Comparison of ENCODE assay signal across 8 mouse cellular contexts in the genomic region with DNA sequence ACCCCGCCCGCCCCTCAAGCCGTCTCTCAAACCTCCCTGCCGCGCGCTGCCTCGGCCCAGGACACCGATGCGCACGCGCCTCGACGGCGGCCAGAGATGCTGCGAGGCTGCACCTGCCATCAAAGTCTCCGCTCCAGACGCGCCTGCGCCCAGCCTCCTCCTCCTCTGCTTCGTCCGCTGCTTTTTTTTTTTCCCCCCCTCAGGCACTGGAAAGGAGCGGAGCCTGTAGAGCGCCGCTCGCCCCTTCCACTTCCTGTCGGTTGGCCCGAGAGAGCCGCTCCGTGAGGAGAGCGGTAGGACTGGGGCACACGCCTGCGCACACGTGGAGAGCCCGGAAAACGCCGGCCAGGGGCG. TPM values are rescaled to one million over a fixed set of nuclear protein-coding genes. Genes with fewer than 3 reads are reported as not detected.
DNase-seq lines count a peak whose midpoint lies in the region; ATAC-seq lines count a peak whose summit lies in the region.

No protein-coding gene starts in this region.

- peaks cover 34% of the 10 kb centered on the region for H3K27me3 ChIP-seq in lung, embryonic 15.5 days
- peaks cover 42% of the 10 kb centered on the region for H3K27me3 ChIP-seq in embryonic facial prominence, embryonic 13.5 days
- 0 out of 2 replicates have a peak, but pooled peaks cover 2% of the 10 kb centered on the region for H3K27me3 ChIP-seq in hindbrain, embryonic 15.5 days
- peaks cover 27% of the 10 kb centered on the region for H3K27me3 ChIP-seq in liver, embryonic 12.5 days (replicated peaks)

- H3K4me3 ChIP-seq in lung, embryonic 15.5 days = peak overlapping the region; percentile 54
- peak overlapping the region; percentile 54 for H3K4me3 ChIP-seq in embryonic facial prominence, embryonic 13.5 days
- H3K4me3 ChIP-seq in hindbrain, embryonic 15.5 days = peak overlapping the region; percentile 80
- peak overlapping the region; percentile 48 for H3K4me3 ChIP-seq in liver, embryonic 12.5 days

- H3K27ac ChIP-seq in lung, embryonic 15.5 days = no peak overlapping the region
- H3K27ac ChIP-seq in embryonic facial prominence, embryonic 13.5 days = no peak overlapping the region
- no peak overlapping the region for H3K27ac ChIP-seq in hindbrain, embryonic 15.5 days (replicated peaks)
- H3K27ac ChIP-seq in liver, embryonic 12.5 days = no peak overlapping the region

- H3K36me3 ChIP-seq in lung, embryonic 15.5 days = no peaks in the 10 kb centered on the region
- no peaks in the 10 kb centered on the region for H3K36me3 ChIP-seq in embryonic facial prominence, embryonic 13.5 days
- H3K36me3 ChIP-seq in hindbrain, embryonic 15.5 days = no peaks in the 10 kb centered on the region
- H3K36me3 ChIP-seq in liver, embryonic 12.5 days = no peaks in the 10 kb centered on the region

- peak overlapping the region; percentile 92 for H3K4me2 ChIP-seq in lung, embryonic 15.5 days
- H3K4me2 ChIP-seq in embryonic facial prominence, embryonic 13.5 days = peak overlapping the region; percentile 93
- peak overlapping the region; percentile 84 for H3K4me2 ChIP-seq in hindbrain, embryonic 15.5 days
- H3K4me2 ChIP-seq in liver, embryonic 12.5 days = peak overlapping the region; percentile 68

- H3K9ac ChIP-seq in lung, embryonic 15.5 days = no peak overlapping the region
- no peak overlapping the region for H3K9ac ChIP-seq in embryonic facial prominence, embryonic 13.5 days
- peak overlapping the region; percentile 19; the same call in 1 of the 2 replicates for H3K9ac ChIP-seq in hindbrain, embryonic 15.5 days
- H3K9ac ChIP-seq in liver, embryonic 12.5 days = no peak overlapping the region

- H3K4me1 ChIP-seq in lung, embryonic 15.5 days = peaks cover 16% of the 10 kb centered on the region
- peaks cover 12% of the 10 kb centered on the region for H3K4me1 ChIP-seq in embryonic facial prominence, embryonic 13.5 days
- H3K4me1 ChIP-seq in hindbrain, embryonic 15.5 days (replicated peaks) = peaks cover 9% of the 10 kb centered on the region
- 0 out of 2 replicates have a peak, but pooled peaks cover 5% of the 10 kb centered on the region for H3K4me1 ChIP-seq in liver, embryonic 12.5 days

- WGBS in lung, embryonic 15.5 days = 1% methylated on average over 21 of the region's 37 CpGs
- WGBS in embryonic facial prominence, embryonic 13.5 days = under 1% methylated on average over 31 of the region's 37 CpGs
- WGBS in hindbrain, embryonic 15.5 days = under 1% methylated on average over 17 of the region's 37 CpGs
- under 1% methylated on average over 32 of the region's 37 CpGs for WGBS in liver, embryonic 12.5 days (ENCODE audit: insufficient replicate concordance)

- DNase-seq in lung, postnatal 14 days = no peak
- DNase-seq in right cerebral cortex, postnatal 36 days (ENCODE audit: low spot score in 2 of 2) = peak; percentile 7 to 22
- DNase-seq in spleen, postnatal 14 days (ENCODE audit: low spot score in 2 of 2) = no peak

- peak; percentile 70; the same call in 1 of the 2 replicates for ATAC-seq in lung, embryonic 15.5 days (ENCODE audit: borderline replicate concordance, extremely low read depth, low FRiP score, low TSS enrichment)
- 0 out of 2 replicates have a peak, but pooled peaks have one; percentile 27 for ATAC-seq in embryonic facial prominence, embryonic 13.5 days (ENCODE audit: insufficient number of reproducible peaks, insufficient read depth, low FRiP score, low TSS enrichment, low read depth)
- ATAC-seq in hindbrain, embryonic 15.5 days (ENCODE audit: low FRiP score, low read depth) = peak; percentile 85
- ATAC-seq in liver, embryonic 12.5 days = no peak; the same call in 1 of the 2 replicates
- ATAC-seq in inflammation-experienced regulatory T-cells, adult 6 months = no peak

- H3K9me3 ChIP-seq in lung, embryonic 15.5 days = no peaks in the 10 kb centered on the region
- H3K9me3 ChIP-seq in embryonic facial prominence, embryonic 13.5 days = no peaks in the 10 kb centered on the region
- H3K9me3 ChIP-seq in hindbrain, embryonic 15.5 days = no peaks in the 10 kb centered on the region
- H3K9me3 ChIP-seq in liver, embryonic 12.5 days (replicated peaks) = no peaks in the 10 kb centered on the region

RNA-seq across cellular contexts. Expression of gene Ugt8a, which starts 0.3 kb away (rescaled TPM):
- 3.4 and 3.6 TPM in 2 replicates for polyA plus RNA-seq in lung, embryonic 15.5 days (2015; fragmentation: Nextera tagmentation; extraction: Ambion mirVana)
- polyA plus RNA-seq in embryonic facial prominence, embryonic 13.5 days (2015; fragmentation: Nextera tagmentation; extraction: Ambion mirVana) = 0.55 and 0.80 TPM in 2 replicates
- 4.2 and 4.6 TPM in 2 replicates for polyA plus RNA-seq in hindbrain, embryonic 15.5 days (2015; fragmentation: Nextera tagmentation; extraction: Ambion mirVana)
- polyA plus RNA-seq in liver, embryonic 12.5 days (2016; fragmentation: Nextera tagmentation; extraction: Ambion mirVana) = 0.04 TPM in 1 of 2 replicates, not detected in the other
- not detected for polyA plus RNA-seq in inflammation-experienced regulatory T-cells, adult 6 months (2017; shearing (Covaris generic))

Comparison
In these comparisons a context has a peak if more than half of its experiments do, and no peak if none do; other contexts are left out.
1. ATAC-seq: peak in lung, embryonic 15.5 days (single experiment), embryonic facial prominence, embryonic 13.5 days (single experiment) and hindbrain, embryonic 15.5 days (single experiment); none in liver, embryonic 12.5 days (single experiment) and inflammation-experienced regulatory T-cells, adult 6 months (single experiment).
2. DNase-seq: peak in right cerebral cortex, postnatal 36 days (2 of 2); none in lung, postnatal 14 days (single experiment) and spleen, postnatal 14 days (0 of 2).
3. Peak in every context shown above with its lines, with median percentiles within 50 percentile points of each other: H3K4me2 ChIP-seq and H3K4me3 ChIP-seq.